Mouse (Mus musculus) granulocyte monocyte progenitor cell, adult 5-6 weeks (primary cell): ENCODE data around the gene Gpx5. TPM values are rescaled to one million over a fixed set of nuclear protein-coding genes. Genes with fewer than 3 reads are reported as not detected.

Experiments used
- ATAC-seq: replicated peaks from 2 replicates; pipeline ENCODE4 v1.8.0; 2016; ENCODE audit warnings: mild to moderate bottlenecking, moderate TSS enrichment, inconsistent platforms; ENCODE audit not compliant: poor library complexity, severe bottlenecking
- total RNA-seq, 2 experiments: library from RNA; stranded (forward) in 1 of 2; stranded (reverse) in 1 of 2; fragments of 200-712, 200-1000 nt in 1 of 2; fragments of >200 nt in 1 of 2; fragmentation: Nextera tagmentation in 1 of 2; gene quantifications; 2 replicates each; pipeline ENCODE4 v1.2.3; 2014 to 2017

Gene Gpx5
- total RNA-seq, 2 experiments from 2014 or later, result not detected

DNA sequence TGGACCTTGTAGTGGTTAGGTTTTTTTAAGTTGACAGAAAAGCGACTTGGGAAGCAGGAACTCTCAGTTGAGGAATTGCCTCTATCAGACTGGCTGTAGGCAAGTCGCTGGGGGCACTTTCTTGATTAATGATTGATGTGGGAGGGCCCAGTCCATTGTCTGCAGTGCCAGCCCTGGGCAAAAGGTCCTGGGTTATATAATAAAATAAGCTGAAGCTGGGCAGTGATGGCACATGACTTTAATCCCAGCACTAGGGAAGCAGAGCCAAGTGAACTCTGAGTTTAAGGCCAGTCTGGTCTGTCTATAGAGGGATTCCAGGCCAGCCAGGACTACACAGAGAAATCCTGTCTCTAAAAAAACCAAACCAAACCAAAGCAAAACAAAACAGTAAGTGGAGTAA is 55.8 kb downstream of the Gpx5 start:
- ATAC-seq, result no peak

Other genes starting within 250 kb of the Gpx5 start
- not detected in 2 replicates for gene Olfr1370, start 217.8 kb downstream of the Gpx5 start, total RNA-seq (2014; fragmentation: Nextera tagmentation)
- not detected in 2 replicates for gene Olfr1370, start 217.8 kb downstream of the Gpx5 start, total RNA-seq (2017)
- 0.34 TPM in 1 of 2 replicates, not detected in the other for gene Olfr1369-ps1, start 181.2 kb downstream of the Gpx5 start, total RNA-seq (2014; fragmentation: Nextera tagmentation)
- not detected in 2 replicates for gene Olfr1369-ps1, start 181.2 kb downstream of the Gpx5 start, total RNA-seq (2017)
- gene Olfr263, start 163.1 kb downstream of the Gpx5 start, total RNA-seq (2014; fragmentation: Nextera tagmentation), result not detected in 2 replicates
- not detected in 2 replicates for gene Olfr263, start 163.1 kb downstream of the Gpx5 start, total RNA-seq (2017)
- not detected in 2 replicates for gene Olfr1368, start 146.9 kb downstream of the Gpx5 start, total RNA-seq (2014; fragmentation: Nextera tagmentation)
- gene Olfr1368, start 146.9 kb downstream of the Gpx5 start, total RNA-seq (2017), result not detected in 2 replicates
- 142 and 143 TPM in 2 replicates for gene Trim27, start 113.3 kb downstream of the Gpx5 start, total RNA-seq (2014; fragmentation: Nextera tagmentation)
- 144 and 167 TPM in 2 replicates for gene Trim27, start 113.3 kb downstream of the Gpx5 start, total RNA-seq (2017)
- gene Gpx6, start 19.4 kb upstream of the Gpx5 start, total RNA-seq (2014; fragmentation: Nextera tagmentation), result not detected in 2 replicates
- not detected in 2 replicates for gene Gpx6, start 19.4 kb upstream of the Gpx5 start, total RNA-seq (2017)
- not detected in 2 replicates for gene Olfr1367, start 54.2 kb upstream of the Gpx5 start, total RNA-seq (2014; fragmentation: Nextera tagmentation)
- not detected in 2 replicates for gene Olfr1367, start 54.2 kb upstream of the Gpx5 start, total RNA-seq (2017)
- 8.4 and 8.6 TPM in 2 replicates for gene Zscan12, start 70.1 kb upstream of the Gpx5 start, total RNA-seq (2014; fragmentation: Nextera tagmentation)
- 11.1 and 20.0 TPM in 2 replicates for gene Zscan12, start 70.1 kb upstream of the Gpx5 start, total RNA-seq (2017)
- gene Zkscan3, start 110.0 kb upstream of the Gpx5 start, total RNA-seq (2014; fragmentation: Nextera tagmentation), result 41.4 and 46.5 TPM in 2 replicates
- gene Zkscan3, start 110.0 kb upstream of the Gpx5 start, total RNA-seq (2017), result 29.1 and 33.0 TPM in 2 replicates
- gene Pgbd1, start 148.3 kb upstream of the Gpx5 start, total RNA-seq (2014; fragmentation: Nextera tagmentation), result 0.71 and 3.2 TPM in 2 replicates
- 0.93 and 2.0 TPM in 2 replicates for gene Pgbd1, start 148.3 kb upstream of the Gpx5 start, total RNA-seq (2017)
- 19.5 and 21.5 TPM in 2 replicates for gene Zscan26, start 161.0 kb upstream of the Gpx5 start, total RNA-seq (2014; fragmentation: Nextera tagmentation)
- gene Zscan26, start 161.0 kb upstream of the Gpx5 start, total RNA-seq (2017), result 18.7 and 22.5 TPM in 2 replicates
- 0.43 TPM in 1 of 2 replicates, not detected in the other for gene Nkapl, start 175.8 kb upstream of the Gpx5 start, total RNA-seq (2014; fragmentation: Nextera tagmentation)
- gene Nkapl, start 175.8 kb upstream of the Gpx5 start, total RNA-seq (2017), result not detected in 2 replicates
- 0.81 TPM in 1 of 2 replicates, not detected in the other for gene Zkscan4, start 186.2 kb upstream of the Gpx5 start, total RNA-seq (2014; fragmentation: Nextera tagmentation)
- 0.72 and 0.73 TPM in 2 replicates for gene Zkscan4, start 186.2 kb upstream of the Gpx5 start, total RNA-seq (2017)
- gene Gm10065, start 186.7 kb upstream of the Gpx5 start, total RNA-seq (2014; fragmentation: Nextera tagmentation), result not detected in 2 replicates
- gene Gm10065, start 186.7 kb upstream of the Gpx5 start, total RNA-seq (2017), result not detected in 2 replicates
- 0.21 and 1.2 TPM in 2 replicates for gene AK157302, start 202.5 kb upstream of the Gpx5 start, total RNA-seq (2014; fragmentation: Nextera tagmentation)
- gene AK157302, start 202.5 kb upstream of the Gpx5 start, total RNA-seq (2017), result 1.1 TPM in 1 of 2 replicates, not detected in the other
- gene Gm11273, start 208.7 kb upstream of the Gpx5 start, total RNA-seq (2014; fragmentation: Nextera tagmentation), result 7.3 and 7.9 TPM in 2 replicates
- gene Gm11273, start 208.7 kb upstream of the Gpx5 start, total RNA-seq (2017), result 4.4 and 6.8 TPM in 2 replicates
- gene Zkscan8, start 238.4 kb upstream of the Gpx5 start, total RNA-seq (2014; fragmentation: Nextera tagmentation), result 10.9 TPM in 2 replicates
- 7.3 and 7.8 TPM in 2 replicates for gene Zkscan8, start 238.4 kb upstream of the Gpx5 start, total RNA-seq (2017)